13 mouse cellular contexts compared by ENCODE assay signal in genomic region chr9:21762135-21762534, GRCm38 (mm10). TPM values are rescaled to one million over a fixed set of nuclear protein-coding genes. Genes with fewer than 3 reads are reported as not detected.
A peak's percentile ranks its signal among the peaks of the same experiment; 100 is the strongest.
DNase-seq lines count a peak whose midpoint lies in the region; ATAC-seq and TF ChIP-seq lines count a peak whose summit lies in the region.
"Had no signal": no experiment of that assay in that cellular context is flagged by ENCODE, and none has a peak within 500 bp of the region (broad histone marks: within the 10 kb centered on the region; RNA-seq: fewer than 3 reads in every experiment).

No protein-coding gene starts in this region.

- no peak overlapping the region for H3K4me3 ChIP-seq in cerebellum, adult 2 months (replicated peaks; ENCODE audit: insufficient read depth, low read depth, low read length)
- H3K4me3 ChIP-seq in heart, embryonic 11.5 days (ENCODE audit: low read depth, low read length): no peak overlapping the region
- H3K4me3 ChIP-seq in lung, adult 2 months (replicated peaks; ENCODE audit: extremely low read depth, low read depth, low read length): no peak overlapping the region
- H3K4me3 ChIP-seq: hindbrain, embryonic 15.5 days; midbrain, embryonic 13.5 days; neural tube, embryonic 13.5 days had no signal

- H3K4me2 ChIP-seq in heart, embryonic 11.5 days: peak overlapping the region; percentile 16; the same call in 1 of the 2 replicates
- H3K4me2 ChIP-seq: hindbrain, embryonic 15.5 days; lung, embryonic 14.5 days; midbrain, embryonic 13.5 days; neural tube, embryonic 13.5 days had no signal

- H3K9me3 ChIP-seq in heart, embryonic 11.5 days (replicated peaks; ENCODE audit: control insufficient read depth, low read length): no peaks in the 10 kb centered on the region
- H3K9me3 ChIP-seq: hindbrain, embryonic 15.5 days; midbrain, embryonic 13.5 days; neural tube, embryonic 13.5 days had no signal

- no peak overlapping the region for H3K27ac ChIP-seq in cerebellum, adult 2 months (ENCODE audit: insufficient read depth, low read length)
- H3K27ac ChIP-seq in heart, embryonic 11.5 days (ENCODE audit: low read depth, low read length): peak overlapping the region; percentile 37
- H3K27ac ChIP-seq: hindbrain, embryonic 15.5 days; midbrain, embryonic 13.5 days; neural tube, embryonic 13.5 days had no signal

- peak; percentile 40 for DNase-seq in cerebellum, adult 9-11 months
- DNase-seq in cerebellum, adult 2 months: no peak
- DNase-seq in ES-CJ7 (ENCODE audit: low read depth, low spot score): peak; percentile 94
- DNase-seq in lung, adult 2 months: peak; percentile 61
- no peak for DNase-seq in c-Kit-positive CD71-positive TER-119-positive erythroid progenitor cells, embryonic 14.5 days (ENCODE audit: low spot score)
- no peak for DNase-seq in retina, postnatal 1 day
- DNase-seq: gastrocnemius, postnatal 10 days; lung, embryonic 14.5 days had no signal

- no peak for ATAC-seq in heart, embryonic 11.5 days (replicated peaks; ENCODE audit: insufficient number of reproducible peaks, low FRiP score, low TSS enrichment)
- ATAC-seq in inflammation-experienced regulatory T-cells, adult 6 months: no peak
- ATAC-seq: midbrain, embryonic 13.5 days had no signal

- H3K36me3 ChIP-seq in heart, embryonic 11.5 days (ENCODE audit: control insufficient read depth, insufficient read depth, low read length): peaks cover 3% of the 10 kb centered on the region; the same call in 1 of the 2 replicates
- H3K36me3 ChIP-seq: hindbrain, embryonic 15.5 days; midbrain, embryonic 13.5 days; neural tube, embryonic 13.5 days had no signal

- H3K27me3 ChIP-seq in cerebellum, adult 2 months (ENCODE audit: control insufficient read depth, insufficient read depth, low read length): no peaks in the 10 kb centered on the region
- no peaks in the 10 kb centered on the region for H3K27me3 ChIP-seq in heart, embryonic 11.5 days (ENCODE audit: control insufficient read depth, insufficient read depth, low read length)
- H3K27me3 ChIP-seq: hindbrain, embryonic 15.5 days; midbrain, embryonic 13.5 days; neural tube, embryonic 13.5 days had no signal

- peaks cover 7% of the 10 kb centered on the region; the same call in 1 of the 2 replicates for H3K4me1 ChIP-seq in cerebellum, adult 2 months (ENCODE audit: control insufficient read depth, insufficient read depth, low read length)
- H3K4me1 ChIP-seq in heart, embryonic 11.5 days (ENCODE audit: control insufficient read depth, insufficient read depth, low read length): peaks cover 28% of the 10 kb centered on the region
- H3K4me1 ChIP-seq in lung, adult 2 months (ENCODE audit: control insufficient read depth, insufficient read depth, low read length): peaks cover 4% of the 10 kb centered on the region; the same call in 1 of the 2 replicates

- no peak for TF ChIP-seq POLR2A in cerebellum, adult 2 months (IDR thresholded peaks at IDR 0.05; ENCODE audit: borderline replicate concordance, insufficient read depth, low read length)
- no peak for TF ChIP-seq POLR2A in lung, adult 2 months (IDR thresholded peaks at IDR 0.05; ENCODE audit: borderline replicate concordance, extremely low read depth, low read depth, low read length)

- TF ChIP-seq CTCF in cerebellum, adult 2 months (IDR thresholded peaks at IDR 0.05; ENCODE audit: borderline replicate concordance, insufficient read depth, low read depth, low read length): no peak
- TF ChIP-seq CTCF in lung, adult 2 months (IDR thresholded peaks at IDR 0.05; ENCODE audit: insufficient read depth, low read length): no peak

- H3K9ac ChIP-seq in heart, embryonic 11.5 days (ENCODE audit: low read depth, low read length): no peak overlapping the region
- H3K9ac ChIP-seq: hindbrain, embryonic 15.5 days; lung, embryonic 14.5 days; midbrain, embryonic 13.5 days; neural tube, embryonic 13.5 days had no signal

RNA-seq across cellular contexts. Expression of gene Spc24, which starts 2.0 kb away (rescaled TPM):
- 3.8 TPM in 2 replicates for polyA plus RNA-seq in cerebellum, adult 2 months (2012; rRNA removed)
- 90.5 and 103 TPM in 2 replicates for polyA plus RNA-seq in heart, embryonic 11.5 days (2014; fragmentation: Nextera tagmentation; extraction: Ambion mirVana)
- polyA plus RNA-seq in lung, adult 2 months (2012; rRNA removed): 2.9 and 3.2 TPM in 2 replicates
- 10 to 100 TPM in 1 of 3 experiments, 1 to 10 TPM in 2; 5.5 to 54.9 (median 8.6) TPM for polyA plus RNA-seq in inflammation-experienced regulatory T-cells, adult 6 months (2017; shearing (Covaris generic))

RNA-seq across cellular contexts. Expression of gene Kank2, which starts 36.4 kb away (rescaled TPM):
- polyA plus RNA-seq in cerebellum, adult 2 months (2012; rRNA removed): 44.7 and 50.6 TPM in 2 replicates
- 8.9 and 9.0 TPM in 2 replicates for polyA plus RNA-seq in heart, embryonic 11.5 days (2014; fragmentation: Nextera tagmentation; extraction: Ambion mirVana)
- polyA plus RNA-seq in lung, adult 2 months (2012; rRNA removed): 108 and 127 TPM in 2 replicates
- polyA plus RNA-seq in inflammation-experienced regulatory T-cells, adult 6 months (2017; shearing (Covaris generic)): not detected

RNA-seq across cellular contexts. Expression of gene Ldlr, which starts 38.9 kb away (rescaled TPM):
- 34.1 and 34.2 TPM in 2 replicates for polyA plus RNA-seq in cerebellum, adult 2 months (2012; rRNA removed)
- polyA plus RNA-seq in heart, embryonic 11.5 days (2014; fragmentation: Nextera tagmentation; extraction: Ambion mirVana): 11.1 and 16.0 TPM in 2 replicates
- polyA plus RNA-seq in lung, adult 2 months (2012; rRNA removed): 84.2 and 87.2 TPM in 2 replicates
- polyA plus RNA-seq in inflammation-experienced regulatory T-cells, adult 6 months (2017; shearing (Covaris generic)): 10 to 100 TPM in 2 of 3 experiments, 1 to 10 TPM in 1; 9.2 to 21.2 (median 14.6) TPM

Comparison
In these comparisons a context has a peak if more than half of its experiments do, and no peak if none do; other contexts are left out.
1. DNase-seq: peak in cerebellum, adult 9-11 months (single experiment), ES-CJ7 (single experiment) and lung, adult 2 months (single experiment); none in cerebellum, adult 2 months (0 of 2), c-Kit-positive CD71-positive TER-119-positive erythroid progenitor cells, embryonic 14.5 days (single experiment) and retina, postnatal 1 day (single experiment).